Mouse (Mus musculus) olfactory bulb, adult 2 months (tissue): ENCODE measurements around the gene Kifc3.
"Not testable (repeated sequence)": the region's sequence is repeated elsewhere in the genome, so short reads cannot be mapped to it uniquely, and the experiment has no call there.

ENCODE experiments used
- CTCF ChIP-seq: fragments of 200-500 bp; IDR thresholded peaks from 2 replicates; pipeline ENCODE4 v1.5.1; 2012; ENCODE audit warnings: low read depth, mild to moderate bottlenecking, low read length, moderate library complexity; ENCODE audit not compliant: insufficient read depth
- POLR2A ChIP-seq: fragments of 200-500 bp; IDR thresholded peaks from 2 replicates; pipeline ENCODE4 v1.6.1; 2012; ENCODE audit warnings: mild to moderate bottlenecking, low read depth, low read length, moderate library complexity; ENCODE audit not compliant: insufficient read depth

GRCm38 (mm10) chr8:95230086-95230485 is 27.5 kb upstream of the Kifc3 start:
- not testable (repeated sequence) for TF ChIP-seq CTCF, POLR2A
